Mouse (Mus musculus): Measurements from ENCODE around the gene Trpv3. TPM values are rescaled to one million over a fixed set of nuclear protein-coding genes. Genes with fewer than 3 reads are reported as not detected.
"Not testable (repeated sequence)": the region's sequence is repeated elsewhere in the genome, so short reads cannot be mapped to it uniquely, and the experiment has no call there.

Gene Trpv3
- total RNA-seq, 2 experiments from 2014 or later, result not detected

- no peak for ATAC-seq (replicated peaks; ENCODE audit: poor library complexity)
These were observed 17.2 kb downstream of the Trpv3 start for GRCm38 (mm10) chr11:73284351-73284750.

DNA sequence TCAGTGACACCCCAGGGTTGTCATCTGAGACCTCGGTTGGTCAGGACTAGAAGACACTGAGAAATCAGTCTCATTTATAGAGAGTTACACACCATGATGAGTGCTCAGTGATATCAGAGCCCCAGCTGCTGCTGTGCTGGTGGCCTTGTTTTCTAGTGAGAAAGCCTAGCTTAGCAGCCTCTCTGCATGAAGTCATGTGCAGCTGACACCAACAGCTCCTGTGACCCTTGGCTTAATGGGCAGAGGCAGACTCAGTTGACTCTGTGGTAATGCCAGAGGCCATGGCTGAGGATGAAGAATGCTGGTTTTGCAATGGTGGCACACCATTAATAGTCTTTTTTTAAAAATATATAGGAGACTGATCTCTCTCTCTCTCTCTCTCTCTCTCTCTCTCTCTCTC lies 22.4 kb downstream of the Trpv3 start:
- ATAC-seq (replicated peaks; ENCODE audit: poor library complexity), result no peak

DNA sequence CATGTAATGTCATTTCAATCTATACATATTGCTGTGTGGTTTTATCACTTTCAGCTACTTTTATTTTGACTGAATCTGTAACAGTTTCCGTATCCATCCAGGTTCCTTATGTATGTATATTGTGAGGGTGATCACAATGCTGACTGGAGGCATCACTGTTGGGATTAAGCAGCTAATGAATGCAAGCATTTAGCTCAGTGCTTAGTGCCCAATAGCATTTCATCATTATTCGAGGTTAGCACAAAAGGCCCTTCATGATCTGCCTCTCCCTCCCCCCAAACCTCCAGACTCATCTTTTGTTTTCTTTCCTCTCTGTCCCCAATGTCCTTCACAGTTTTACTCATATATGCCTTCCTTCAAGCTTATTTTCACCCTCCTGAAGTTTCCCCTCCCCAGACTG lies 35.9 kb downstream of the Trpv3 start:
- ATAC-seq (replicated peaks; ENCODE audit: poor library complexity), result no peak

- no peak for ATAC-seq (replicated peaks; ENCODE audit: poor library complexity)
These were observed 48.8 kb downstream of the Trpv3 start for GRCm38 (mm10) chr11:73315961-73316360.

DNA sequence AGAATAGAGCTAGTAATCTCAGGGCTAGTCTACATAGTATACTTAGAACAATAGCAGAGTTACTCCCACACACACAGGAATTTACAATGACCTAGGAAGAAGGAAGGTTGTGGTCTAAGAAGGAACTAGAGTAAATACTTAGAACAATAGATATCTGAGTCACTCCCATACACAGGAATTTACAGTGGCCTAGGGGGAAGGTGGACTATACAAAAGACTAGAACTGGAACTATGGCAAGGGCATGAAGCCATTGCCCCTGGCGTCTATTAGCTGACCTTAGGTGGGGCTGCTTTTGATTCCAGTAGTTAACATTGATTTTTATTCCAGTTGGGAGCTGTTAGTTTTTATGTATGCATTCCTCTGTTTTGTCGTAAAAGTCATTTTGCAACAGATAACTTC lies 51.4 kb downstream of the Trpv3 start:
- ATAC-seq (replicated peaks; ENCODE audit: poor library complexity), result not testable (repeated sequence)

GRCm38 (mm10) chr11:73321064-73321463 lies 53.9 kb downstream of the Trpv3 start:
- ATAC-seq (replicated peaks; ENCODE audit: poor library complexity), result not testable (repeated sequence)

GRCm38 (mm10) chr11:73323906-73324830 lies 57.0 kb downstream of the Trpv3 start:
- no peak for ATAC-seq (replicated peaks; ENCODE audit: poor library complexity)

DNA sequence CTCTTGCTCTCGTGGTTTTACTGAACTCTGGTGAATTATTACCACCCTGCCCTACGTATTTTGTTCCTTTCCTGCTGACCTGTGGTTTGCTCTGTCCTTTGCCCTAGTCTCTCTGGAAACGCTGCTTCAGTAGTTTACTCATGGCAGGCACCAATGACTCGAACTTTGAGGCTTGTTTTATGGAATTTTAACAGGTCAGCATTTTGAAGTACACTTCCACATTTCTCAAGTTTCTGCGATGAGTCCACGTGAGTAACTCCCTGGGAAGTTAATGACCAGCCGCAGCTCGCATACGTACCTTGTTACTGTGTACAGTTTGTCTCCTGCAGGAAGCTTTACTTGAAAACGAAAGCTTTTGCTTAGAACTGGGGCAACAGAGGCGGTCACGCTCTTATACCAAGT lies 59.3 kb downstream of the Trpv3 start:
- peak; percentile 74 for ATAC-seq (replicated peaks; ENCODE audit: poor library complexity)

DNA sequence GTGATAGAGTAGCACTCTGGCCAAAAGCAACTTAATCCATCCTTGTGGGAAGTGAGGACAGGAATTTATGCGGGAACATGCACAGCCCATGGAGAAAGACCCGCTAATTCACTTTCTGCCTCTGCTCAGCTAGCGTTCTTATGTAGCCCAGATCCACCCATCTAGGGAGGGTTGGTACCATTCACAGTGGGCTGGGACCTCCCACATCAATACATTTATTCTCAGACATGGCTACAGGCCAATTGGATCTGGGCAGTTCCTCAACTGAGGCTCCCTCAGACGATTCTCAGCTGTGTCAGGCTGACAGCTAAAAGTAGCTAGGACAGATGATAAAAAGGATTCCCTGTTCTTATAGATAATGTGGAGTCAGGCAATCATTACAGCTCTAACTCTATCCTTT lies 60.2 kb downstream of the Trpv3 start:
- no peak for ATAC-seq (replicated peaks; ENCODE audit: poor library complexity)

GRCm38 (mm10) chr11:73329442-73329841 lies 62.3 kb downstream of the Trpv3 start, which contains the start of the genes Aspa, Gm49340 and Spata22:
Gene Aspa, minus strand, starts transcription at chr11:73329596.
Gene Gm49340, plus strand, starts transcription at chr11:73329741.
Gene Spata22, plus strand, starts transcription at chr11:73329741.
- ATAC-seq (replicated peaks; ENCODE audit: poor library complexity), result no peak

DNA sequence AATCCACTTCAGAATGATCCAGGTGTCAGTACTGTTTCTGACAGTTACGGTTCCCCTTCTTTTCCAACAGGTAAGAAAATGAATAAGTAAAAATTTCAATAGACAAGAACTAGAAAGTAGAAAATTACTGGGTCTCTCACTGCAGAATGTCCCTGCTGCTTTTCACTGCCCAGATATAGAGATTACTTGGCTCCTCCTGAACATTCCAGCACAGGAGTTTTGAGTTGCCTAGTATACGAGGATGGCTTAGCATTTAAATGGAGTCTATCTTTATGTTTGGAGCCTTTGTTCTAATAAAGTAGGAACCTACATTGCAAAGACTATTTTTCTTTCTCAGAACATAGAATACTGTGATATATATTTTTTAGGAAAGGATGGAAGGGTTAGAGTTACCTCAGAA lies 66.2 kb downstream of the Trpv3 start:
- ATAC-seq (replicated peaks; ENCODE audit: poor library complexity), result no peak

- ATAC-seq (replicated peaks; ENCODE audit: poor library complexity), result no peak
These were observed 69.7 kb downstream of the Trpv3 start for GRCm38 (mm10) chr11:73336919-73337318.

Other genes with a start within 250 kb of the Trpv3 start
- 0.35 and 0.59 TPM in 2 replicates for gene Camkk1, start 248.4 kb upstream of the Trpv3 start, total RNA-seq (2015)
- gene Camkk1, start 248.4 kb upstream of the Trpv3 start, total RNA-seq (2017), result 1.2 and 1.4 TPM in 2 replicates
- 9.6 and 10.2 TPM in 2 replicates for gene Ncbp3, start 219.6 kb upstream of the Trpv3 start, total RNA-seq (2015)
- 12.7 and 15.1 TPM in 2 replicates for gene Ncbp3, start 219.6 kb upstream of the Trpv3 start, total RNA-seq (2017)
- gene Itgae, start 176.8 kb upstream of the Trpv3 start, total RNA-seq (2015), result 0.07 TPM in 1 of 2 replicates, not detected in the other
- gene Itgae, start 176.8 kb upstream of the Trpv3 start, total RNA-seq (2017), result 0.20 TPM in 1 of 2 replicates, not detected in the other
- gene Haspin, start 129.1 kb upstream of the Trpv3 start, total RNA-seq (2015), result 17.2 and 19.0 TPM in 2 replicates
- gene Haspin, start 129.1 kb upstream of the Trpv3 start, total RNA-seq (2017), result 17.7 and 24.1 TPM in 2 replicates
- gene P2rx5, start 107.0 kb upstream of the Trpv3 start, total RNA-seq (2015), result not detected in 2 replicates
- gene P2rx5, start 107.0 kb upstream of the Trpv3 start, total RNA-seq (2017), result not detected in 2 replicates
- gene Emc6, start 90.4 kb upstream of the Trpv3 start, total RNA-seq (2015), result 78.9 and 81.7 TPM in 2 replicates
- 54.2 and 60.2 TPM in 2 replicates for gene Emc6, start 90.4 kb upstream of the Trpv3 start, total RNA-seq (2017)
- gene Tax1bp3, start 90.3 kb upstream of the Trpv3 start, total RNA-seq (2015), result 6.7 and 10.0 TPM in 2 replicates
- 4.9 and 7.2 TPM in 2 replicates for gene Tax1bp3, start 90.3 kb upstream of the Trpv3 start, total RNA-seq (2017)
- gene Ctns, start 68.3 kb upstream of the Trpv3 start, total RNA-seq (2015), result 14.4 and 16.3 TPM in 2 replicates
- gene Ctns, start 68.3 kb upstream of the Trpv3 start, total RNA-seq (2017), result 13.5 and 15.8 TPM in 2 replicates
- gene Shpk, start 67.9 kb upstream of the Trpv3 start, total RNA-seq (2015), result 1.7 and 1.8 TPM in 2 replicates
- 2.2 and 3.4 TPM in 2 replicates for gene Shpk, start 67.9 kb upstream of the Trpv3 start, total RNA-seq (2017)
- gene Trpv1, start 33.1 kb upstream of the Trpv3 start, total RNA-seq (2015), result not detected in 2 replicates
- gene Trpv1, start 33.1 kb upstream of the Trpv3 start, total RNA-seq (2017), result not detected in 2 replicates
- not detected in 2 replicates for gene Aspa, start 62.2 kb downstream of the Trpv3 start, total RNA-seq (2015)
- 1.9 TPM in 1 of 2 replicates, not detected in the other for gene Aspa, start 62.2 kb downstream of the Trpv3 start, total RNA-seq (2017)
- gene Gm49340, start 62.4 kb downstream of the Trpv3 start, total RNA-seq (2015), result not detected in 2 replicates
- gene Gm49340, start 62.4 kb downstream of the Trpv3 start, total RNA-seq (2017), result not detected in 2 replicates
- gene Spata22, start 62.4 kb downstream of the Trpv3 start, total RNA-seq (2015), result not detected in 2 replicates
- gene Spata22, start 62.4 kb downstream of the Trpv3 start, total RNA-seq (2017), result not detected in 2 replicates
- not detected in 2 replicates for gene Olfr20, start 83.4 kb downstream of the Trpv3 start, total RNA-seq (2015)
- gene Olfr20, start 83.4 kb downstream of the Trpv3 start, total RNA-seq (2017), result not detected in 2 replicates
- not detected in 2 replicates for gene Olfr376, start 103.9 kb downstream of the Trpv3 start, total RNA-seq (2015)
- gene Olfr376, start 103.9 kb downstream of the Trpv3 start, total RNA-seq (2017), result not detected in 2 replicates
- not detected in 2 replicates for gene Olfr1, start 132.2 kb downstream of the Trpv3 start, total RNA-seq (2015)
- not detected in 2 replicates for gene Olfr1, start 132.2 kb downstream of the Trpv3 start, total RNA-seq (2017)
- not detected in 2 replicates for gene Olfr378, start 161.1 kb downstream of the Trpv3 start, total RNA-seq (2015)
- gene Olfr378, start 161.1 kb downstream of the Trpv3 start, total RNA-seq (2017), result not detected in 2 replicates
- gene Olfr380, start 190.1 kb downstream of the Trpv3 start, total RNA-seq (2015), result not detected in 2 replicates
- gene Olfr380, start 190.1 kb downstream of the Trpv3 start, total RNA-seq (2017), result not detected in 2 replicates
- gene Olfr381, start 224.2 kb downstream of the Trpv3 start, total RNA-seq (2015), result not detected in 2 replicates
- gene Olfr381, start 224.2 kb downstream of the Trpv3 start, total RNA-seq (2017), result not detected in 2 replicates
- not detected in 2 replicates for gene Olfr382, start 249.8 kb downstream of the Trpv3 start, total RNA-seq (2015)
- not detected in 2 replicates for gene Olfr382, start 249.8 kb downstream of the Trpv3 start, total RNA-seq (2017)

Data from megakaryocyte progenitor cell, adult 5-6 weeks (primary cell).